7 mouse cellular contexts compared by ENCODE assay signal in the genomic region with DNA sequence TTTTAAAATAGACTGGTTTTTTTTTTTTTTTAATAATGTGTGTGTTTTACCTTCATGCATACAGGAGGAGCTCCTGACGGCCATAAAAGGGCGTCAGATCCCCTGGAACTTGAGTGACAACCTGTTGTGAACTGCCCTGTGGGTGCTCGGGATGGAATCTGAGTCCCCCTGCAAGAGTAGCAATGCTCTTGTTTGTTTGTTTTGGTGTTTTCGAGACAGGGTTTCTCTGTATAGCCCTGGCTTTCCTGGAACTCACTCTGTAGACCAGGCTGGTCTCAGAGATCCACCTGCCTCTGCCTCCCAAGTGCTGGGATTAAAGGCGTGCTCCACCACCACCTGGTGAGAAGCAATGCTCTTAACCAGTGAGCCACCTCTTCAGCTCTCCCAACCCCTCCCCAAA. TPM values are rescaled to one million over a fixed set of nuclear protein-coding genes. Genes with fewer than 3 reads are reported as not detected.
DNase-seq lines count a peak whose midpoint lies in the region; ATAC-seq and TF ChIP-seq lines count a peak whose summit lies in the region.

No protein-coding gene starts in this region.

- H3K36me3 ChIP-seq in forebrain, embryonic 11.5 days (ENCODE audit: control insufficient read depth, insufficient read depth, low read length), result no peaks in the 10 kb centered on the region
- H3K36me3 ChIP-seq in limb, embryonic 10.5 days, result no peaks in the 10 kb centered on the region
- no peaks in the 10 kb centered on the region for H3K36me3 ChIP-seq in neural tube, embryonic 14.5 days (ENCODE audit: control insufficient read depth, insufficient read depth, low read length)

- no peaks in the 10 kb centered on the region for H3K9me3 ChIP-seq in forebrain, embryonic 11.5 days (ENCODE audit: control insufficient read depth, low read length)
- H3K9me3 ChIP-seq in limb, embryonic 10.5 days (replicated peaks), result no peaks in the 10 kb centered on the region
- H3K9me3 ChIP-seq in neural tube, embryonic 14.5 days (ENCODE audit: control insufficient read depth, low read length), result no peaks in the 10 kb centered on the region

- no peak overlapping the region; the same call in 1 of the 2 replicates for H3K27ac ChIP-seq in left cerebral cortex, adult 2 months
- no peak overlapping the region for H3K27ac ChIP-seq in forebrain, embryonic 11.5 days (ENCODE audit: low read depth, low read length)
- H3K27ac ChIP-seq in limb, embryonic 10.5 days, result no peak overlapping the region
- H3K27ac ChIP-seq in neural tube, embryonic 14.5 days (ENCODE audit: low read depth, low read length), result peak overlapping the region; percentile 73

- peaks cover 7% of the 10 kb centered on the region; the same call in 1 of the 2 replicates for H3K4me1 ChIP-seq in forebrain, embryonic 11.5 days (replicated peaks; ENCODE audit: control insufficient read depth, insufficient read depth, low read length)
- H3K4me1 ChIP-seq in limb, embryonic 10.5 days, result peaks cover 27% of the 10 kb centered on the region
- peaks cover 13% of the 10 kb centered on the region for H3K4me1 ChIP-seq in neural tube, embryonic 14.5 days (ENCODE audit: control insufficient read depth, insufficient read depth, low read length)

- no peak for TF ChIP-seq CTCF in left cerebral cortex, adult 2 months (IDR thresholded peaks at IDR 0.05)

- DNase-seq in left cerebral cortex, adult 2 months (ENCODE audit: extremely low spot score in 1 of 2, low spot score in 2 of 2), result no peak
- no peak for DNase-seq in left cerebral cortex, postnatal 25 days (ENCODE audit: low spot score in 2 of 2)
- DNase-seq in forebrain, embryonic 11.5 days (ENCODE audit: low spot score), result no peak
- no peak for DNase-seq in limb, embryonic 10.5 days (ENCODE audit: low spot score)
- DNase-seq in c-Kit-positive CD71-positive TER-119-positive erythroid progenitor cells, embryonic 14.5 days (ENCODE audit: low spot score), result no peak
- DNase-seq in embryo, embryonic 10 days (ENCODE audit: low spot score), result no peak

- H3K27me3 ChIP-seq in forebrain, embryonic 11.5 days (ENCODE audit: control insufficient read depth, insufficient read depth, low read length), result peaks cover 19% of the 10 kb centered on the region
- peaks cover 36% of the 10 kb centered on the region for H3K27me3 ChIP-seq in limb, embryonic 10.5 days (ENCODE audit: low read depth, poor library complexity, severe bottlenecking)
- no peaks in the 10 kb centered on the region for H3K27me3 ChIP-seq in neural tube, embryonic 14.5 days (ENCODE audit: control insufficient read depth, insufficient read depth, low read length)

- intact Hi-C loops in left cerebral cortex, adult 2 months (cut with DNase I), result no loop called here
- intact Hi-C loops in left cerebral cortex, postnatal 25 days (cut with DNase I), result no loop called here

- H3K9ac ChIP-seq in forebrain, embryonic 11.5 days (ENCODE audit: low read length), result no peak overlapping the region
- peak overlapping the region; percentile 50; the same call in 1 of the 2 replicates for H3K9ac ChIP-seq in neural tube, embryonic 14.5 days (replicated peaks; ENCODE audit: low read depth, low read length)

- peak overlapping the region; percentile 55; the same call in 1 of the 2 replicates for H3K4me2 ChIP-seq in forebrain, embryonic 11.5 days (ENCODE audit: low read depth, low read length, severe bottlenecking)
- H3K4me2 ChIP-seq in neural tube, embryonic 14.5 days (ENCODE audit: low read depth, low read length), result peak overlapping the region; percentile 43

- H3K4me3 ChIP-seq in left cerebral cortex, adult 2 months, result peak overlapping the region; percentile 56
- no peak overlapping the region; the same call in 1 of the 2 replicates for H3K4me3 ChIP-seq in forebrain, embryonic 11.5 days (ENCODE audit: low read depth, low read length)
- H3K4me3 ChIP-seq in limb, embryonic 10.5 days, result peak overlapping the region; percentile 53
- H3K4me3 ChIP-seq in neural tube, embryonic 14.5 days (ENCODE audit: low read depth, low read length), result peak overlapping the region; percentile 38

- WGBS in forebrain, embryonic 11.5 days, result 71% methylated on average over 5 of the region's 5 CpGs
- WGBS in limb, embryonic 10.5 days, result 64% methylated on average over 5 of the region's 5 CpGs
- 75% methylated on average over 5 of the region's 5 CpGs for WGBS in neural tube, embryonic 14.5 days

- no peak for ATAC-seq in forebrain, embryonic 11.5 days (replicated peaks; ENCODE audit: low FRiP score)
- ATAC-seq in neural tube, embryonic 14.5 days (ENCODE audit: low read depth), result no peak

RNA-seq across cellular contexts. Expression of gene Sirt4, which starts 0.5 kb away (rescaled TPM):
- 10 to 100 TPM; 40.7 to 43.5 TPM for total RNA-seq in left cerebral cortex, adult 2 months (2021)
- 10 to 100 TPM; 31.1 to 34.0 TPM for total RNA-seq in left cerebral cortex, postnatal 25 days (2021)
- polyA plus RNA-seq in forebrain, embryonic 11.5 days (2014; fragmentation: Nextera tagmentation; extraction: Ambion mirVana), result 20.6 and 22.0 TPM in 2 replicates
- polyA plus RNA-seq in limb, embryonic 10.5 days (2016; fragmentation: Nextera tagmentation; extraction: Ambion mirVana), result 16.0 and 18.5 TPM in 2 replicates
- 26.0 and 32.6 TPM in 2 replicates for polyA plus RNA-seq in neural tube, embryonic 14.5 days (2014; fragmentation: Nextera tagmentation; extraction: Ambion mirVana)

RNA-seq across cellular contexts. Expression of gene Pla2g1b, which starts 18.9 kb away (rescaled TPM):
- total RNA-seq in left cerebral cortex, adult 2 months (2021), result not detected
- total RNA-seq in left cerebral cortex, postnatal 25 days (2021), result not detected
- polyA plus RNA-seq in forebrain, embryonic 11.5 days (2014; fragmentation: Nextera tagmentation; extraction: Ambion mirVana), result not detected in 2 replicates
- polyA plus RNA-seq in limb, embryonic 10.5 days (2016; fragmentation: Nextera tagmentation; extraction: Ambion mirVana), result not detected in 2 replicates
- polyA plus RNA-seq in neural tube, embryonic 14.5 days (2014; fragmentation: Nextera tagmentation; extraction: Ambion mirVana), result 0.58 TPM in 1 of 2 replicates, not detected in the other

RNA-seq across cellular contexts. Expression of gene Pxn, which starts 21.5 kb away (rescaled TPM):
- total RNA-seq in left cerebral cortex, adult 2 months (2021), result 10 to 100 TPM; 22.8 to 25.7 TPM
- total RNA-seq in left cerebral cortex, postnatal 25 days (2021), result 10 to 100 TPM; 19.9 to 21.0 TPM
- polyA plus RNA-seq in forebrain, embryonic 11.5 days (2014; fragmentation: Nextera tagmentation; extraction: Ambion mirVana), result 11.9 and 12.3 TPM in 2 replicates
- 36.8 and 45.3 TPM in 2 replicates for polyA plus RNA-seq in limb, embryonic 10.5 days (2016; fragmentation: Nextera tagmentation; extraction: Ambion mirVana)
- polyA plus RNA-seq in neural tube, embryonic 14.5 days (2014; fragmentation: Nextera tagmentation; extraction: Ambion mirVana), result 8.5 and 11.1 TPM in 2 replicates

RNA-seq across cellular contexts. Expression of gene Msi1, which starts 55.6 kb away (rescaled TPM):
- 10 to 100 TPM; 46.1 to 51.8 TPM for total RNA-seq in left cerebral cortex, adult 2 months (2021)
- 10 to 100 TPM; 45.2 to 49.2 TPM for total RNA-seq in left cerebral cortex, postnatal 25 days (2021)
- polyA plus RNA-seq in forebrain, embryonic 11.5 days (2014; fragmentation: Nextera tagmentation; extraction: Ambion mirVana), result 202 and 219 TPM in 2 replicates
- 54.0 and 60.6 TPM in 2 replicates for polyA plus RNA-seq in limb, embryonic 10.5 days (2016; fragmentation: Nextera tagmentation; extraction: Ambion mirVana)
- polyA plus RNA-seq in neural tube, embryonic 14.5 days (2014; fragmentation: Nextera tagmentation; extraction: Ambion mirVana), result 55.1 and 55.4 TPM in 2 replicates
